Mouse (Mus musculus) testis, adult 2 months (tissue): ENCODE results near the gene Diras2. TPM values are rescaled to one million over a fixed set of nuclear protein-coding genes. Genes with fewer than 3 reads are reported as not detected.

Experiments
- H3K27ac ChIP-seq: fragments of 200-500 bp; 2 replicates; pipeline ENCODE4 v1.5.1; 2012; ENCODE audit warnings: low read depth, low read length; ENCODE audit not compliant: control insufficient read depth, insufficient read depth
- H3K27me3 ChIP-seq: fragments of 200-500 bp; 2 replicates; pipeline ENCODE4 v1.6.1; 2012; ENCODE audit warnings: mild to moderate bottlenecking, low read length, moderate library complexity; ENCODE audit not compliant: control insufficient read depth, insufficient read depth
- H3K36me3 ChIP-seq: fragments of 200-500 bp; 2 replicates; pipeline ENCODE4 v1.6.1; 2012; ENCODE audit warnings: mild to moderate bottlenecking, low read length; ENCODE audit not compliant: control insufficient read depth, insufficient read depth
- H3K4me1 ChIP-seq: fragments of 200-500 bp; 2 replicates; pipeline ENCODE4 v1.6.1; 2012; ENCODE audit warnings: low read length; ENCODE audit not compliant: control insufficient read depth, insufficient read depth
- H3K4me3 ChIP-seq: fragments of 200-500 bp; 2 replicates; pipeline ENCODE4 v1.5.1; 2012; ENCODE audit warnings: low read depth, mild to moderate bottlenecking, low read length, moderate library complexity, mixed read lengths; ENCODE audit not compliant: control insufficient read depth
- CTCF ChIP-seq: fragments of 200-500 bp; IDR thresholded peaks from 2 replicates; pipeline ENCODE4 v1.5.1; 2012; ENCODE audit warnings: low read depth, mild to moderate bottlenecking, inconsistent platforms, low read length, moderate library complexity; ENCODE audit not compliant: control insufficient read depth, insufficient read depth, insufficient replicate concordance
- POLR2A ChIP-seq: fragments of 200-500 bp; IDR thresholded peaks from 2 replicates; pipeline ENCODE4 v1.6.1; 2012; ENCODE audit warnings: low read depth, mild to moderate bottlenecking, inconsistent platforms, low read length, moderate library complexity; ENCODE audit not compliant: control insufficient read depth
- polyA plus RNA-seq: library from polyadenylated mRNA; depleted of rRNA; stranded (reverse); fragments of >200 nt; gene quantifications from 2 replicates; pipeline ENCODE4 v1.2.3, GENCODE M21; 2012

Gene Diras2
- polyA plus RNA-seq, 1 experiment, result 2.4 TPM

DNA sequence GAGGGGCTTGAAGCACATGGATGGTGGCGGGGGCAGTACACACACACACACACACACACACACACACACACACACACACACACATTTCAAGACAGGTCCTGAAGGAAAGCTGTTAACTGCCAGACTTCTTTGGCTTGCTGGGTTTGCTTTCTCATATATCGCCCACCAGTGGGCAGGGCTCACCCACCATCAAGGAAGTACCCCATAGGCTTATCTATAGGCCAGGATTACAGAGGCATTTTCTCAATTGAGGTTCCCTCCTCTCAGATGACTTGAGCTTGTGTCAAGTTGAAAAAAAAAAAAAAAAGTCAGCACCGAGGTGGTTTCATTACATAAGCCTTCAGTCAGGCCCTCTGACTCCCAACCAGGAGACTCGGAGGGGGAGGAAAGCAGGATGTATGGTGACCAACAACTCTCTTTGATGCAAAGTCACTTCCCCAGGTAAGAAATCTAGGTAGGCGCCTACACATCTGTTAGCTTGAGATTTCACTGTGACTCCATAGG is 19.7 kb upstream of the Diras2 start:
- H3K4me3 ChIP-seq, result no peak overlapping the region
- no peak overlapping the region for H3K27ac ChIP-seq

DNA sequence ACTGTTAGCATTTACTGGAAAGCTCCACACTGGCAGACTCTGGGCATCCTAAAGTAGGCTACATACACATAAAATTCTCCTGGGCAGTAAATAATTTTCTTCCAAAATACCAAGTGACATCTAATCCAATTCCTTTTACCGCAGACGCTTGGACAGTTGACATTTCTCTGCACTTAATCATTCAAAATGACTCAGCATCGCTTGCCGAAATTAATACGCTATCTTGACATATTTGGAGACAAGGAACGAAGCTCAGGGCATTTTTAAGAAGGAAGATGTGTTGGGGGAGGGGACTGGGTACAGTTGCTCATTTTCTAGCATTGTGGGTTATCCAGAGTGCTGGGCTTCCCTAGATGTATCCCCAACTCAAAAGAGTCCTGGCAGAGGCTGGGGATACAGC is 15.2 kb upstream of the Diras2 start:
- no peaks in the 10 kb centered on the region for H3K27me3 ChIP-seq
- no peak overlapping the region for H3K27ac ChIP-seq
- no peaks in the 10 kb centered on the region for H3K36me3 ChIP-seq
- no peak overlapping the region for H3K4me3 ChIP-seq
- no peaks in the 10 kb centered on the region for H3K4me1 ChIP-seq
- TF ChIP-seq CTCF (no peak), POLR2A (no peak)

More for the DNA sequence above, 19.7 kb upstream of the Diras2 start:
- TF ChIP-seq CTCF, result no peak
- no peak for TF ChIP-seq POLR2A
- no peaks in the 10 kb centered on the region for H3K27me3 ChIP-seq
- no peaks in the 10 kb centered on the region for H3K4me1 ChIP-seq
- H3K36me3 ChIP-seq, result no peaks in the 10 kb centered on the region

DNA sequence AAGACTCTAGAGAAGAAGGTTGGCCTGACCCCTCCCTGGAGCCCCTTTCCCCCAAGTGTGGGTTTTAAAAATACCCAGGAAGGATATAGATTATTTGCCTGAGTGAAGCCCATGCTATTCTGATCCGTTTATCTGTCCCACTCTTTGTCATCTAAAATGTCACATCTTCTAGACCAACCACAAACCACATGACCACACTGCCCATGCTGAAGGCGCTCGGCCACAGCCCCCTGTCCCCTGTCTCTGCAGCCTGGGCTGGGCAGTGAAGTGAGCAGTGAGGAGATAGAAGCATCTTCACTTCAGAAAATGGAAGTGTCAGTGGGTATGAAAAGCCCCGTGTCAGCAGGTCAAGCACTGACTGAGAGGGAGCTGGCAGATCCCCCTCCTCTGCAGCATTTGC is 11.6 kb upstream of the Diras2 start:
- Histone ChIP-seq H3K36me3 (no peaks in the 10 kb centered on the region), H3K4me1 (peaks cover 6% of the 10 kb centered on the region), H3K27me3 (no peaks in the 10 kb centered on the region), H3K27ac (no peak overlapping the region), H3K4me3 (no peak overlapping the region)
- TF ChIP-seq POLR2A, result no peak
- no peak for TF ChIP-seq CTCF

DNA sequence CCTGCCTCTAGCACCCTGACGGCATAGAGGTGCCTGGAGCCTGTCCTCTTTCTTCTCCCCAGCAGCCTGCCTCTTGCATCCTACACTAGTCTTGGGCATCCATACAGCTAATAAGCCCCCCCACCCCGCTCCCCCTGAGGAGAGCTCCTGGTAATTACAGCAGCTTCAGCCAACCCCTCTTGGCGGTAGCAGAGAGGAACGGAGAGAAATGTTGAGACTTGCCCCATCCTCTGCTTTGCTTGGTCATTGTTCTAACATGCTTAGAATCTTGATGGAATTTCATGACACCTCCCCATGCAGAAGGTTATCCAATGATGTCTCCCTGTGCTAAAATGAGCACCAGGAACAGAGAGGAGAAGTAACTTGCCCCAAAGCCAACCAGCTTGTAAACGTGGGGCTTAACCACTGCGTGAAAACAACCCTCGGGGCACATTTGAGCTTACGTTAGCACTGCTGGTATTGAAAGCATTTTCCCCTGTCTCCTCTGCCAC is 11.0 kb upstream of the Diras2 start:
- no peak overlapping the region for H3K27ac ChIP-seq
- no peaks in the 10 kb centered on the region for H3K27me3 ChIP-seq
- H3K36me3 ChIP-seq, result no peaks in the 10 kb centered on the region
- H3K4me1 ChIP-seq, result peaks cover 8% of the 10 kb centered on the region
- no peak overlapping the region for H3K4me3 ChIP-seq
- TF ChIP-seq CTCF (no peak), POLR2A (no peak)

DNA sequence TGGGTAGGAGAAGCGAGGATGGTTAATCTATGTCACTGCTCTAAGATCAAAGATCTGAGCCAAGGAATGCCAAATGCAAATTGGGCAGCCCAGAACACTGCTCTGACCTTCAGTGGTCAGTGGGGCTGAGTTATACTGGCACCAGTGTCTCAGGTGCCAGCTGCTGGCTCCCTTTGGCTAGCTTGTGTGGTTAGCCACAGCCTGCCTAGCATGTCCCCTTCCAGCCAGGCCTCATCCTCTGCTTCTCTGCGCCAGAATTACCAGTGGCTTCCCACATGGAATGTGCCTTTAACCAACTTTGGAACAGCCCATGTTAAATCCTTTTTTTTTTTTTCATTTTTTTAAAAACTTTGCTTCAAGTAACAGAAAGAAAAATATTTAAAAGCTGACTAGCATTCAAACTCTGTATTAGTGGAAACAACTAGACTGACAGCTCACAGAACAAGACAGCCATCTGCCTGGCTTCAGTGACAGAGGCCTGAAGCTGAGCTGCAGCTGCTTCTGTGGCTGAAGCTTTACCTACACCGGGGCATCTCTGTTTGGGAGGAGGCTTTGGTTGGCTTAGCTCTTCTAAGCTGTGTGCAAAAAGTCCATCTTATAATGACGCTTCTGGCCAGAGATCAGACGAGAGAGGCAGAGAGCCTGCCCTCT is 10.4 kb upstream of the Diras2 start:
- Histone ChIP-seq H3K27me3 (no peaks in the 10 kb centered on the region), H3K36me3 (no peaks in the 10 kb centered on the region), H3K27ac (no peak overlapping the region), H3K4me3 (no peak overlapping the region), H3K4me1 (peaks cover 8% of the 10 kb centered on the region)
- TF ChIP-seq POLR2A, result no peak
- TF ChIP-seq CTCF, result no peak

DNA sequence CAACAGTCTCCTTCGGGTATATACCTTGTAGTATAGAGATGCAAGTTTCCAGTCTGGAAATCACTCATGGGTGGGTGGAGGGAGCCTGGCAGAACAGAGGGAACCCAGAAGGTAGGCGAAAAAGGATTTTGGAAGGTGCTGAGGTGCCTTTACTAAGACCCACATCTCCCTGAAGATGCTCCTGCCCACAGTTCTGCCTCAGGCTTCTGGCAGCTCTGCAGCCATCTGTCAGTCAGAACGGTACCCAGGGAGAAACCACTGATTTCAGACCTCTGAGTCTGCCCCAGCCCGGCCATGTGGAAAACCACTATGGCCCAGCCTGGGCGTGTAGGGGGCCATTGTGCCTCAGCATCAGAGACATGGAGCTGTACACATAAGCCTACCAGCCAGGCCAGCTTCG is 8.4 kb upstream of the Diras2 start:
- H3K36me3 ChIP-seq, result no peaks in the 10 kb centered on the region
- H3K4me3 ChIP-seq, result no peak overlapping the region
- no peaks in the 10 kb centered on the region for H3K27me3 ChIP-seq
- TF ChIP-seq CTCF, result no peak
- TF ChIP-seq POLR2A, result no peak
- H3K4me1 ChIP-seq, result peaks cover 8% of the 10 kb centered on the region
- no peak overlapping the region for H3K27ac ChIP-seq

DNA sequence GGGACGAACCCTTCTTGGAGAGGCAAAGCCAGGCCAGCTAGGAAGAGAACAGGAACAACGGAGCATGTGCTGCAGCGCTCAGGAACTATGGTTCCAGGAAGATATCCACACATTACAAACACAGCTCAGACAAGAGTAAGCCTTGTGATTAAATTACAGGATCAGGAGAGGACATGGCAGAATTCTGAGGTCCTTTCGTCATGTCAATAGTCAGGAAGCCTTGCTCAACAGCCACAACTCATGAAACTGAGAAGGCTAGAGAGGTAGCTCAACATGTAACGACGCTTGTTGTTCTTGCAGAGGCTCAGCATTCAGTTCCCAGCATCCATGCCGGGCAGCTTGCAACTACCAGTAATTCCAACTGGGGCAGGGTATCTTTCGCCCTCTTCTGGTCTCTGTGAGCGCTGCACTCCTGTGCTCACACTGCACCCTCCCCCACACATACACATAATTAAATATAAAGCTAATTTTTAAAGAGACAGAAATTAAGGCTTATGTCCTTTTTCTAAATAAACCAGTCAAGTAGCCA is 7.6 kb upstream of the Diras2 start:
- H3K4me1 ChIP-seq, result peaks cover 8% of the 10 kb centered on the region
- no peaks in the 10 kb centered on the region for H3K36me3 ChIP-seq
- H3K27me3 ChIP-seq, result no peaks in the 10 kb centered on the region
- TF ChIP-seq POLR2A, result no peak
- TF ChIP-seq CTCF, result no peak
- H3K27ac ChIP-seq, result no peak overlapping the region
- no peak overlapping the region for H3K4me3 ChIP-seq
